Mouse (Mus musculus): Measurements from ENCODE around the gene Efnb2.

The Efnb2 gene

DNA sequence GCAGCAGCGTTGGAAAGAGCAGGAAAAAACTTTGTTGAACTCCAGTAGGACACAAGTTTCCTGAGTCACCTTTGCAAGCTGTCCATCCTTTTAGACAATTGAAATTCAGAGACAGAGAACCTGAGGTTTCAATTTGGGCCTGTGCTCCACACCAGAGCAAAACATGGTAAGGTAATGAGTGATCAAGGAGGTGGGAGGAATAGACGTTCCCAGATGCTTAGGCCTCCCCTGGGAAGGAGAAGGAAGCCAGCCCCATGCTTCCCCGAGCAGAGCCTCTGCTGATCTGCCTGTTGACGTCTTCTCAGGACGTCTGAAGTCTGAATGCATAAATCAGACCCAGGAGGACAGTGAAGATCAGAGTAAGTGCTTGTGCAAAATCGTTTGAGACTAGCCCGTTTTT is 51.3 kb downstream of the Efnb2 start:
- DNase-seq, result no peak

DNA sequence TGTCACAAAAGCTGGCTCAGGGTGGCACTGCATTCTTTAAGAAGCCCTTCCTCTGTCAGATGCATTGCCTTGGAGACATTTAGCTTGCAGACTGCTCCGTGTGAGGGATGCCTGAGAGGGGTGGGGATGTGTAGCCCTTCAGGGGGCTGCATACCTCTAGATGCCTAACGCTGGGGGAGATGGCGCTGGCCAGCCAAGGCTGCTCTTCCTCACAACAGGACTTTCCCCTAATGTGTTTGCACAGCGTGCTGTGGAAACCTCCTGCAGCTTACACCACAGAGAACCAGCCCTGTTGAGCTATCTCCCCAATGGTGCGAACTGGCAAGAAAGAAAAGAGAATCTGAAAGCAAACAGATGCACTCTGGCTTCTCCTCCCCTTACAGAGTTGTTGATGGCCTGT is 51.9 kb downstream of the Efnb2 start:
- DNase-seq, result no peak

DNA sequence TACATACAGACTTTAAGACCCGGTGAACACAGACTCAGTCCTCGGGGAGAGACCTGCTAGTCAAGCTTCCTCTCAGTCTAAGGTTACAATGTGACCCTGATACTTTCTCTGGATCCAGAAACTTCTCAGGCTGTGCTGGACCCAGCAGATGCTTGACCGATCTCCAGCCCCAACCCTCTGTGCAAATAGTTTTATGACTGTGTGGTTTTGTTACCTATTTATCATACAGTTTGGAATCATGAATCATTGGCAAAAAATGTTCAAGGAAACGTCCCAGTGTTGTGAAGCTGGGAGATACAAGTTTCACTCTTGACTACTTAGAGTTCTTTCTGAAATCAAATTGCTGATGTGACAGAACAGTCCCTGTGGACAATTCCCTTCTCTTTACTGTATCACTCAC is 55.4 kb downstream of the Efnb2 start:
- no peak for DNase-seq

DNA sequence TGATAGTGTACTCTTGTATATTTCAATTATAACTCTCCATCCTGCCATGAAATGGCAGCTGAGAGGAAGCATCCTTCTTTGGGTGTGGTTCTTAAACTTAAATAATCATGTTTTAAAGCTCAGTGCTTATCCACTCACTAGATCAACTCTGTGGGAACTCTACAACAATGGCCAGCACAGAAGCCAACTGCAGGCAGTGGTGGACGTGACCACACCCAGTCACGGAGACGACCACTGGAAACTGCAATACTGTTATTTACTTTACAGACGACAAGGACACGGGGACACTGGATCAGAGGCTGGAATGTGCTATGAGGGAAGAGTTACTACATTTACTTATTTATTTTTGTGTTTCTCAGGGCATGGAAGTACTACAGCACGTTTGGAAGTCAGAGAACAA is 57.2 kb downstream of the Efnb2 start:
- no peak for DNase-seq

DNA sequence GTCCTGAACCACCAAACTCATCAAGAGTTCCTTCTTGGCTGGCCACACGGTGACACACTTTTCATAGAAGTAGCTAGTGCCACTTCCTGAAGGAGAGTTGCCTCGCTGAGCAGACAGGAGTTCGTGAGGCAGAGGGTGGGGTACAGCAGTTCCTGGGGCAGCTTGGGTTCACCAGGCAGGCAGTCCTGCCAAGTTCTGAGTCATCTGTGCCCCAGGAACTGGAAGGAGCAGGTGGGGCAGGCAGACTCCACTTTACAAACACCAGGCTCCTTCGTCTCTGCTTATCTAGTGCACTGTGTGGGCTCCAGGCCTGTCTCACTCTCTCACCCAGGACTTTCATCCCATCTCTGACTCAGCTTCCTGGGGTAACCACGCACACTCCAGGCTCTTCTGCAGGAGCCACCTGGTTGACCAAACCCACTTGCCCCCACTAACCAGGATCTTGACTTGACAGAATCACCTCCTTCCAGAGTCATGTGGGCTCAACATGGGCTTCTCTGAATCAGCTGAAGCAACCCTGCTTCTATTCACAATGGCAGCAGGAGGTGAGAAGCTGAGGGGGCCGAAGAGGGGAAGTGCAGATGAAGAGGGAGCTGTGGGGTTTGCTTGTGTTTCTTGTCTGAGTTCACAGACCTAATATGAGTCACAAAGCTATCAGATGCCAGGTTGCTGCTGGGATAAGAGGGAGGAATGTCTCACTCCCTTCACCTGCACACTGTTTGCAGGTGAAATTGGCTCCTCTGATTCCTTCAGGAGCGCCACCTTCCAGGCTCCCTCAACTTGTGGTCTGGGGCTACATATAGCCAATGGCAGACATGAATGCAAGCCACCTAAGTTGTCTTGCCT is 58.2 kb downstream of the Efnb2 start:
- DNase-seq, result peak; percentile 20

DNA sequence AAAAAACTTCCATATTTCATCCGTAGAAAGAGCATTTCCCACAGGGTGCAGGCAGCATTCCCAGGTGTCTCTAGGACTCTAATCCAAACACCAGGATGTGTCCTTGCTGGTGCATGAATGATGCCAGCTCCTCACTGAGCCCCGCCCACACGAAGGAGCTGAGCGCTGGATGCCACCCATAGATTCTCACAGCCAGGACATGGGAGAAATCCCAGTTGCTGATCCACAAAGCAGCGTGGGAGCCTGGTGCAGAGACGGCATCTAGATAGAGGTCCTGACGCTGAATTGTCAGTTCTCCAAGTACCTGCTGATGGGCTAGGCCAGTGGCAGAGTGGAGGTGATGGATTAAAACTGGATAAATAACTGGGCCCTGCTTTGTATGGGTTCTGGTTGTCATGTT is 61.1 kb downstream of the Efnb2 start:
- no peak for DNase-seq

DNA sequence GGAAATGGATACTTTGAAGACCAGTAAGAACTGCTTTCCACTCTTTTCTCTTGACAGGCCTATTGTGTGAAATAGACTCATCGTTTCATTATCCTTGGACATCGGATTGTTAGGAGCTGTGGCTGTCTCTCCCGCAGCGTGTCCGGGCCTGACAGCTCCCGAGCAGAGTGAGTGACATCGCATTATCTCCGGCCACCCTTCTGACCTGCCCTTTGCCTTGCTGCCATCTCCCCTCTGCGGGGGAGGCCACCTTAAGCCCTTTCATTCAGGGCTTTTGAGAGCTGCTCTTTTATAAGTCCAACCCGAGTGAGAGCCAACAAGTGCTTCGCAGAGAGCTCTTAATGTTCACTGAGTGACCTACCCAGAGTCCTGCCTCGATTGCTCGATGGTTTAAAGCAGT is 63.6 kb downstream of the Efnb2 start:
- DNase-seq, result no peak

DNA sequence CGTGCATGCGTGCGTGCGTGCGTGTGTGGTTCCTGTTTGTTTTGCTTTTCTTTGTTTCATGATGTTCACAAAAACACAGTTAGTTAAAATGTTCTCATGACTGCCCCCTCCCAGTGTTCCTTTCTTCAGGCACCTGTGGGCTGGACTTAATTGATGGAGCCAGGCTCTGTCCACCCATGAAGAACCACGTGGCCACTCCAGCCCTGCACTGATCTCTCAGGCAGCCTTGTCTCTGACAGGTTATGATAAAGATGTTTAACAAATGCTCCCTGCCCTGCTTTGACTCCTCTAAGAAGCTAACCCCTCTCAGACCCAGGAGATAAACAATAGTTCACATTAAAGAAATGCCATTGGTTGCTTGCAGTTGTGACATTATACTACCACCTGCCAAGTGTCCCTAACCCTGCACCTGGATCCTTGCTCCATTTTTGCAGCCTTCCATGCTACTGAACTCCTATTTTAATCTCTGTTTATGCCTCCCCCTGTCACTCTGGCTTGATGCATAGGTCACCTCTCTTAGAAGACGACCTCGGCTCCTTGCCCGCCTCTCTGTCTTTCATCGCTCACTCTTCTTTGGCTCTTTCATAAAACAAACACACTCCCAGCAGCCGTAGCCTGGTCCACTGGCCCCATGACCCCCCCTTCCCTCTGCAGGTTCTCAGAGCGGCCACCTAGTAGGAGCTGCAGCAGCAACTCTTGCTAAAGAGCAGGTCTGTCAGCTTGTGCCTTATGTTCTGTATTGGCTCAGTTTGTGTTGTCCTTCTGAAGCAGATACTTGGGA is 65.0 kb downstream of the Efnb2 start:
- no peak for DNase-seq

DNA sequence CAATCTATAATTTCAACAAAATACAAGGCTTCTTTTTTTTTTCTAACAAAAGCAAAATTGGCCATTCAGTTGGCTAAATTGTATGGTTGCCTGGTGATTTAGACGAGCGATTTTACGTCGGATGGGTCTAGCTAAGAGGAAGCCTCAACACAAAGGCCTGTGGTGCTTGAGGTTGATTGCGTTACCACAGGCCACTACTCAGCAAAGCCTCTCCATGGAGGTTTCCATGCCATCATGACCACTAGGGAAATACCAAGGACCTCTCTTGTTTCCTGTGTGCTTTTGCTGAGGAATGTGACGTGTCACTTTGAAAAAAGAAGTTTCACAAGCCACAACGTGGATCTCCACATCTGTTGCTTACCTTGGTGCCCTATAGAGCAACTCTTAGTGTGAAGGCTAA is 67.2 kb downstream of the Efnb2 start:
- DNase-seq, result no peak

DNA sequence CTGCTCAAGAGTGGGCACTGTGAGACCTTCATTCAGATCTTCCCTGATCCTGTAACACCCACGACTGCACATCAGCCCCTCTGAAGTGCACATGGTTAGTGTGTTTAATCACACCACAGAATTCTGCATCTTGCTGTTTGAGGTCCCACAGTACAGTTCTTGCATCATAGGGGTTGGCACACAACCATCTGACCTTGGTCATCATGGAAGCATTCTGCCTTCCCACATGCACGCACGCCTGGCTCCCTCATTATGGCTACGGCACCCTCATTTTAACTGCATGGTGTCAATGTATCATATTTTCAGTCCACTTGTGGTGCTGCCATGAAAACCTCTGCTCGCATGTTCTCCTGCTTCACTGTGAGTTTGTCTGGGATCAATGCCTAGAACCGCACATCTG is 67.7 kb downstream of the Efnb2 start:
- no peak for DNase-seq

DNA sequence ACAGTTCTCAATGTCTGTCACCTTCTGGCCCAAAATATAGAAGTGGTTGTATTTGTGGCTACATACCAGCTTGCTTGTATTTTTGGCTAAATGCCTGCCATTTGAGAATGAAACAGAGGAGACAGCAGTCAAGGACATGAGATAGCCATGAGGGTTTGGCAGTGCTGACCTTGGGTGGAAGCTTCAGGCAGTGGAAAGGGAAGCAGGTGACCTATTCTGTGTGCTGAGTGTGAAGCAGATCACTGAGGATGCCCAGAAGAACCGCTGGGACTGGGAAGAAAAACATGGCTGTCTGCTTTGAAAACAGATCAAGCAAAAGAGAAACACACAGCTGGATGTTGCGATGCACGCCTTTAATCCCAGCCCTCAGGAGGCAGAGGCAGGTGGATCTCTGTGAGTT is 68.7 kb downstream of the Efnb2 start:
- DNase-seq, result no peak

DNA sequence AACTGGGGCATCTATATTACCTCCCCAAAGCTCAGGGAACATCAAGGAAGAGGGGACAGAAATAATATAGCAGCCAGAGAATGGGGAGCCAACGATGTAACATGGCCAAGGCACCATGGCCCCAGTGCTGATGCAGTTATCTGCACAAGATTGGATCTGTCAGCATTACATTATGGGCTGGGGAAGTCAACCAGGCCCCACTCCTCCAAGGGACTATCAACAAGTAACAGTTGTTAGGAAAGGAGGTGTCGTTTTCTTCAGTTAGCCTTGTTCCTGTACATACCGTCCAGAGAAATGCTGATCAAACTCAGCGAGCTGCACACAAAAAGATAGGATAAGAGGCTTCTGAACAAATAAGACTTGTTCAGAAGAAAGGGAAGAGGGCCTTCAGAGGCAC is 77.1 kb downstream of the Efnb2 start:
- DNase-seq, result no peak

DNA sequence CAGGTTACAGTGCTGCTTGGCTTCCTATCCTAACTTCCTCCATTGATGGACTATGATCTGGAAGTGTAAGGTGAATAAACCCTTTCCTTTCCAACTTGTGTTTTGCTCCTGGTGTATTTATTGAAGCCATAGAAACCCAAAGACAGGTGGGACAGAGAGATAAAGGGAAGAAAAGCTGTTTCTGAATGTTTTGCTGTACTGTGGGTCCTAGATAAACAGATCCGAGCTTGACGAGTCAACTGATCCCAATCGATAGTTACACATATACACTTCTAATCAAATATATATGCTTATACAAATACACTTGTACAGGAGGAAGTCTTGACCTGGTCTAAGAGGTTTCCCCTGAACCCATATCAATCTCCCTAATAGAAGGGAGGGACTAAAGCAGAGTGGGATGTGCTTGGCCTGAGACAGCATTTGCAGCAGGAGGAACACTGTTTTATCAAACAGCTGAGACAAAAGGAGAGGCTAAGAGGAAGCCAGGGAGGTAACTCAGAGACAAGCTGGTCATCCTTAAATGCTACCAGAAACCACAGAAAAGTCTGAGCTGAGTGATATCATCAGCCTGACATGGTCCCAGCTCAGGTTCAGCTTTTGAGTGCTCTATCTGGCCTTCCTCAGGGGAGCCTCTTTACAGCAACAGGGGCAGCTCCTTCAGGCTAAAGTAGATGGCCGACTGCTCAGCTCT is 77.6 kb downstream of the Efnb2 start:
- no peak for DNase-seq

DNA sequence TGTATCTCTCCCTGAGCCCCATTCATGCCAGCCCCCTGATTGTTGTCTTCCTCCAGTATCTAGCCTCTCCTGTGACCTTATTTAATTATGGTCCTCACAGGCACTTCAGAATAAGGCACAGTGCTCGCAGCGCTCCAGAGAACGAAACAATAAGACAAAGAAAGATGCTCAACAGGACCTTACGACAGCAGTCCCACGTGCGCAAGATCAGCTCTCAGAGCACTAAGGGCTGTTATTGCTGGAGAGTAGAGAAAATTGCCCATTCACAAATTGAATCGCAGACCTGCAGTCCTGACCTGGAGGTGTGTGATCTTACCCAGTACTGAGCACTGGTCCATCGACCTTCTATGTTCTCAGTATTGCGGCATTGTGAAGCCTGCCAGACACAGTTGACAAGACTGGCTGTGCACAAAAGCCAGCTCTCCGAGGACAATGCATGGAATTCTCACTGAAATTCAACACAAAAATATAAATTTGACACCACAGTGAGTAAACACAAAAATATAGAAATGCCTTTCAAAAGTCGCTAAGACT is 83.2 kb downstream of the Efnb2 start:
- no peak for DNase-seq

DNA sequence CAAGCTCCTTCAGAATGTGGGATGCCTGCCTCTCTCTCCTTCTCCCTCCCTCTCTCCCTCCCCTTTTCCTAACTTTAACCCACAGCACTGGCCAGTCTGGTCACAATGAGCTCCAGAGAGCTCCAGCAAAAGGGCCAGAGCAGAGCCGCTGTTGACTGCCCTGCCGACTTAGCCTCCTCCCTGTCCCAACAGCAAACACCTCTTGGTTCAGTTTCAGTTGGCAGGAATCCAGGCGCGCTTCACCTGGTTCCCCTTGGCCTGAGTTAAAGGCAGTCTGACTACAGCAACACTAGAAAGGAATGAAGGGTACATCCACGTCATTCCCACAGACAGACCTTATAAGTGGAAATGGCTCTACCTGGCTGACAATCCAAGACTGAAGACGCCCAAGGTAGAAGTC is 84.2 kb downstream of the Efnb2 start:
- no peak for DNase-seq

DNA sequence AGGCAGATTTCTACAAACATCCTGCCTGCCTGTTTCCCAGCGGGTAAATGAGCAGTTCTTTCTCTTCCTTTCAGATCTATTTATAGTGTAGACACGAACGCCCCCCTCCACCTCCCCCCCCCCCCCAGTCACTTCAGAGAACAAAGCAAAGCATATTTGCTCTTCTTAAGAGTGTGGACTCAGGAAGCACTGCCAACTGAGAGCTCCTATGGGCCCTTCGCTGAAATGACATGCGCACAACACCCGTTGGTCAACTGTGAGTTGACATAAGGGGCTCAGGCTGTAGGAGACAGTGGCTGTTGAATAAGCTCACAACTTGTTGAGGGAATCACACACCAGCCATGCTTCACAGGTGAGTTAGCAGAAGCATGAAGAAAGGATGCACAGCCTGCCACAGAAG is 84.8 kb downstream of the Efnb2 start:
- DNase-seq, result no peak

DNA sequence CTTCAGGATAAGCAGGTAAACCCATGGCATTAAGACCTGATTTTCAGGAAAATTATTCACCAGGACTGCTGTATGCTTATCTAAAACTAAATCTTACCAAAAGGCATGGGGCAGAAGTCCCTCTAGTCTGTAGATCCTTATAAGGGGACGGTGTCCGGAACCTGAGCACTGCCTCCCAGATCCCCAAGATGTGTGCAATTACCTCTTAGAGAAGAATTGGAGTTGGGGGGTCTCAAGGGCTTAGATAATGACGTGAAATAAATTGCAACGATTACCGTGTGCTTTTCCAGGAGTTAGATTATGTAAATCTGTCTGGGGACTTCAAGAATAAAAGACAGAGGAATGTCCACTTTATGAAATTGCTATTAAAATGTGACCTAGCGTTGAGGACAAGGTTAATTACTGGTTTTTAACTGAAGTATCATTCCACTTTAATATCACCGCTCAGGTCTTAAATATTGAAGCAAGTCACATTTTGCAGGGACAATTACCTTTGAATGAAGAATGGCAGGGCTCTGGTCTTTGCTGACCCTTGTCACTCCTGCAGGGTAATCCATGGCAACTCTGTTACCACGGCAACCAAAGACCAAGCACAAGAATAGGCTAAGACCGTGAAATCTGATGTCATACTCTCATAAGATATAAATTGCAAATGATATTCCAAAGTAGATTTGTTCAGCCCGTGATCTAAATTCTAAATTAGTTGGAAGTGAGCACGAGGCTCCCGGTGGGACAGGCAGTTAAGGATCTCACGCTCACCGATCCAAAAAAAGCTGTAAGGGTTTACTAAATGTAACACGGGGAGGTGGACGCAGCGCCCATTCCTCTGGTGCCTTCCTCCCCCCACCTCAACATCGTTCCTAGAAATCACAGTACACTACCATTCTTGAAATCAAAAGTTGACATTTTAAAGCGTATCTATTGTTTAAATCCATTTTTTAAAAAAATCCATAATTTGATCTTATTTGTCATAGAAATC is 86.2 kb downstream of the Efnb2 start:
- no peak for DNase-seq

DNA sequence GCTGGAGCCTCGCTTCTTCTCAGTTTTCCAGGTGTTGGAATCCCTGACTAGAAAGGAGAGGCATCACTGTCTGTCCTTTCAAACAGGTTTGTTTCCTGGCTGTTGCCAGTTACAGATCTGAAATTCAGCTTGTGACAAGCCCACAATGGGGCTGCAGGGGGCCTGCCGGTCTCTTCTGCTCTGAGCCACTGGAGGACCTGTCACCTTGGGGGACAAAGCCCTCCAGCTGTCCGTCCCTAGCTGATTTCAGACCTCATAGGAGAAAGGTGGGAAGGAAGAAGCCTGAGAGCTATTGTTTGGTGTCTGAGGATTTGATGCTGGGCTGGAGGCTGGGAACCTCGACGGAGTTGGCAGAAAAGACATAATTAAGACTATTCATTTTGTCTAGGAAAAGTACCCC is 88.8 kb downstream of the Efnb2 start:
- DNase-seq, result no peak

DNA sequence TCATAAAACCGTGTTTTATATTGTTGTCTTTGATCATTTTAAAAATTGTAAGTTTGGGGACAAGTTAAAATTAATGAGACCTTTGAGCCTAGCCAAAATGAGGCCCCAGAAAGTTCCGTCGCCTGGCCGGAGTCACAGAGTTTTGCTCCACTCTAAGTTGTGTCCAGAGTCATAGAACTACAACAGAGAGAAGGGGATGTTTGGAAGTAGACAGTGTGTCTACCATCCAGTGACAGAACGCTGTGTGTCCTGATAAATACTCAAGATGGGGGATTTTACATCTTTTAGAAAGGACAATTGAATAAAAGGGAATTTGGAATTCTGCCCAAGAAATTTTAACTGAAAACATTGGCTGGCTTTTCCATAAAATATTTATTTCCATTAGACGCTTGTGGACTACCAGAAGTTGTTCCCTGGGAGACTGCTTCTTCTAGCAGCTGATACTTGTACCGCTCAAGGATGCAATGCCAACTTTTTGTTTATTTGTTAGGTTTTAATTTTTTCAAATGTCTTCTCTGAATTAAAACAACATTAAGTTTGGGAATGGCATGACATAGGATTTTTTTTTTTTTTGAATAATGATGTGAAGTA is 89.3 kb downstream of the Efnb2 start:
- no peak for DNase-seq

DNA sequence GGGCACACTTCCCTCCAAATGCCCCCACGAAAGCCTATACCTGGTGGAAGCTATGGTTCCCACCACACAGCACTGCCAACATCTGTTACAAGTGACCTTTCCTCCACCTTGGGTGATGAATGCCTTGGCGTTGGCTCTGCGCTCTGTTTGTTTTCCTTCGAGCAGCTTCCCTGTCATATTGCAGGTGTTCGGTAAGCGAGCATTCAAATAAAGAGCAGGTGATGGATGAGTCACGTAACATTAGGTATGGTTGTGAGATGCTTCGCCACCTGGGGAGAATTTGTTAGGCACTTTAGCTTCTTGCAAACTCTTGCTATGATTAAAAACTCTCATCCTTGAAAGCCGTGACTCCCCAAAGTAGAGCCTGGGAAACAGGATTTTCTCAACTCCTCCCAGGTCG is 91.8 kb downstream of the Efnb2 start:
- no peak for DNase-seq

DNA sequence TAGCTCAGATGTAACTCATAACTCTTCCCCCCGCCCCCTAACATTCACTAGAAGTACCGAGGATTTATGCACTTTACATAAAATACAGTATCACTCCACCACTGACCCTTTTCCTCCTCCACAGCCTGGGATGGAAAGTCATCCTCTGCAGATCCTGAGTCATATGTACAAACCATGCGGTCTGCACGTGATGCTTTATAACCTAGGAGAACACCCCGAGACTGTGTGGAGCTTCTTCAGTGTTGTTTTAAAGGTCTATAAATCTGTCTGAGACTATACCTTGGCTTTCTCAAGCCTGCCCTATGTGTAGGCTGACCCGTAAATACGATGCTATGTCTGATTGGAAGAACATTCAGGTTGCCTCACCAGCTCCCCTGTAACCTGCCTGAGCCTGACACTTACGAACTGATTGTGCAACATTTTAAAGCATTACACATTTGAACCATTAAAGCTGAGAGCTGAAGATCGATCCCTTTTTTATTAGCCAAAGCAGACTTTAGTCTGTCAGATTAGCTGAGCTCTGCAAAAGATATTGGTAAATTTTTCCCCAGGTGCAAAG is 92.7 kb downstream of the Efnb2 start:
- no peak for DNase-seq
